Mouse (Mus musculus): ENCODE measurements around the gene D6Wsu163e. TPM values are rescaled to one million over a fixed set of nuclear protein-coding genes. Genes with fewer than 3 reads are reported as not detected.

The D6Wsu163e gene
- polyA plus RNA-seq, 1 experiment from 2014 or later = 15.2 TPM

DNA sequence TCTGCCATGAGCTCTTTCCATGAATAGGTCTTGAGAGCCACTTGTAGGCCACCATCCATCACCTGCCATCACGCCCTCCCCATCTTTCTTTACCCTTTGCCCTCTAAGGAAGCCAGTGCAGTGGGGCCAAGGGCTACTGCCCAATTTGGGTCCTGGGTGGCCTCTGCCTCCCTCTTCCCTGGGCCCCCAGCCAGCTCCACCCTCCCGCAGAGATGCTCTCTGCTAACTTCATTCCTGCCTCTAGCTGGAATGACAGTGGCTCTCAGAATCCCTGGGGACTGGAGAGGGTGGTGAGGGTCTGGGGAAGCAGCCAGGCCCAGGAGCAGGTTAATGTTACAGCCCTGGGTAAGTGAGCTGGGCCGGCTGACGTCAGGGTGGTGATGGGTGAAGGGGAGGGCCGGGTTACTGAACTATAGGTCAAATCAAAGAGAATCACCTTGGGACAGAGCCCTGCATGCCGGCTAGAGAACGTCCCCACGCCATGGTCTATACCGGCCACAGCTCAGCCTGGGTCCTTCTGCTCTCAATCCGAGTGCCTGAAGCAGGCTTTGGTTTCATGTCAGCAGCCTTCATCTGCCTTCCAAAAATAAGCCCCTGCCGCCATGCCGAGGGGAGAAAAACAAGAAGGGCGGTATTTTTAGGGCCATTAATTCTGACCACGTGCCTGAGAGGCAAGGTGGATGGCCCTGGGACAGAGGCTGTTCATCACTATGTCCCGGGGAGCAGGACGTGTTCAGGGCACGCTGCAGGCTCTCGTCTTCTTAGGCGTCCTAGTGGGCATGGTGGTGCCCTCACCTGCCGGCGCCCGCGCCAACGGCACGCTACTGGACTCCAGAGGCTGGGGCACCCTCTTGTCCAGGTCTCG, 75.4 kb downstream of the D6Wsu163e start, which contains the start of gene Fgf6:
Gene Fgf6, plus strand, starts transcription at position 681 of the 865 bp plus-strand sequence.
- ATAC-seq (ENCODE audit: low read depth) (no peak), DNase-seq (ENCODE audit: low spot score) (no peak)
- Histone ChIP-seq H3K4me2 (ENCODE audit: low read depth, low read length) (no peak within 1 kb of the TSS), H3K27ac (replicated peaks; ENCODE audit: low read depth, low read length) (no peak within 1 kb of the TSS), H3K4me1 (ENCODE audit: control insufficient read depth, insufficient read depth, low read length) (peaks cover 8% of the 10 kb centered on the region; the same call in 1 of the 2 replicates), H3K27me3 (replicated peaks; ENCODE audit: control insufficient read depth, insufficient read depth, low read length) (no peaks in the 10 kb centered on the region), H3K9me3 (ENCODE audit: control insufficient read depth, low read length) (no peaks in the 10 kb centered on the region), H3K36me3 (ENCODE audit: control insufficient read depth, insufficient read depth, low read length) (no peaks in the 10 kb centered on the region), H3K4me3 (ENCODE audit: low read depth, low read length) (no peak within 1 kb of the TSS), H3K9ac (ENCODE audit: low read depth, low read length) (no peak within 1 kb of the TSS)
- 80% methylated on average over 26 of the region's 26 CpGs for WGBS

DNA sequence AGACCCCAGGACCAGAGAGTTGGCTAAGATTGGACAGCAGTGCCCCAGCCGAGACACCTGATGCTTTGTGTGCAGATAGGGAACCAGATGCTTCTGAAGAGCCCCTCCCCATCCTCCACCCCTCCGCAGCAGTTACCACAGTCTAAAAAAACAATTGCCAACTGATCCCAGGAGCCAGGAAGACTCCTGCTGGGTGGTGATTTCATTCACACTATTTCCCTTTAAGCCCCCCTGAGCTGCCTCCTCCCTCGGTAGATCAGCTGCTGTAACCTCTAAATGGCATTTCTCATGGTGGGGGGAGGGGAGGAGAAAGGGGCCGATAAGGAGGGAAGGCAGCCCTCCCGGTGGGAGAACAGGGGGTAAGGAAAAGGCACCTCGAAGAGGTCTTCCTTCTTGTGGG, 79.5 kb downstream of the D6Wsu163e start:
- no peaks in the 10 kb centered on the region for H3K27me3 ChIP-seq (replicated peaks; ENCODE audit: control insufficient read depth, insufficient read depth, low read length)
- no peak overlapping the region for H3K27ac ChIP-seq (replicated peaks; ENCODE audit: low read depth, low read length)
- DNase-seq (ENCODE audit: low spot score) = peak; percentile 53
- H3K9me3 ChIP-seq (ENCODE audit: control insufficient read depth, low read length) = no peaks in the 10 kb centered on the region
- WGBS = 2% methylated on average over 6 of the region's 6 CpGs
- ATAC-seq (ENCODE audit: low read depth) = no peak
- H3K4me1 ChIP-seq (ENCODE audit: control insufficient read depth, insufficient read depth, low read length) = peaks cover 15% of the 10 kb centered on the region
- no peaks in the 10 kb centered on the region for H3K36me3 ChIP-seq (ENCODE audit: control insufficient read depth, insufficient read depth, low read length)
- no peak overlapping the region for H3K4me2 ChIP-seq (ENCODE audit: low read depth, low read length)
- no peak overlapping the region for H3K9ac ChIP-seq (ENCODE audit: low read depth, low read length)
- no peak overlapping the region for H3K4me3 ChIP-seq (ENCODE audit: low read depth, low read length)

DNA sequence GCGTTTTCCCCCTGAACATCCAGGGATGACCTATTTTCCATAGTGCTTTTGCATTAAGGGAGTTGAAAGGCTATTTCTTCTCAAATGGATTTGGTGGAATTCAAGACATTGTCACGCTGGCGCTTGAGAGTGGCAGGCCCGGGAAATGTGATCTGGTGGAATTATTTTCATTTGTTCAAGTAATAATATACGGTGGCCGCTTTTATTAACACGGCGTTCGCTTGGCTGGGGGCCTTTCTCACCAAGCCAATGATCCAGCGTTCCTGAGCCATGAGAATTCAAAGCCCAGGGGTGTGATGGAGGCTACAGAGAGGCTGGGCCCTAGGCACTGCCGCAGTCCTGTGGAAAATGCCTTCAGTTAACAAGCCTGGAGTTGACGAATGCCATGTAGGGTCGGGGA, 80.7 kb downstream of the D6Wsu163e start:
- Histone ChIP-seq H3K36me3 (ENCODE audit: control insufficient read depth, insufficient read depth, low read length) (no peaks in the 10 kb centered on the region), H3K9me3 (ENCODE audit: control insufficient read depth, low read length) (no peaks in the 10 kb centered on the region), H3K4me3 (ENCODE audit: low read depth, low read length) (no peak overlapping the region), H3K4me2 (ENCODE audit: low read depth, low read length) (peak overlapping the region; percentile 29), H3K27me3 (replicated peaks; ENCODE audit: control insufficient read depth, insufficient read depth, low read length) (no peaks in the 10 kb centered on the region), H3K4me1 (ENCODE audit: control insufficient read depth, insufficient read depth, low read length) (peaks cover 15% of the 10 kb centered on the region), H3K9ac (ENCODE audit: low read depth, low read length) (no peak overlapping the region), H3K27ac (replicated peaks; ENCODE audit: low read depth, low read length) (no peak overlapping the region)
- ATAC-seq (ENCODE audit: low read depth) (peak; percentile 79), DNase-seq (ENCODE audit: low spot score) (peak; percentile 72)
- WGBS = 11% methylated on average over 13 of the region's 13 CpGs

DNA sequence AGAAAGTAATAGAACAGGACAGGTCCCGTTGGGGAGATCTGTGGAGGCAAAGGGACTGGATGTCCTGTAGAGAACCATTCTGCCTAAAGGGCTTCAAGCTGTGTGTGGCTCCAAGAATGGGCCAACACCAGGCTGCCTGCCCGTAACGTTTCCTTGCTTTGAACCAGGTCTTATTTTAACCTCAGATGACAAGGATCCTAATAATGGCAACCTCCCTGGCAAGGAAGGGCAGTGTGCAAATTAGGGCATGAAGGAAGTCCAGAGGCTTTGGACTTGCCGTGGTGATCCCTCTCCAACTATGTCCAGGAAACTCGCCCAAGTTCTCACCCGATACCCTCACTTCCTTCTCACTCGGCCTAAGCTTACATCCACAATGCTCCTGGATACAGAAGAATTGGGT, 85.1 kb downstream of the D6Wsu163e start:
- Histone ChIP-seq H3K27ac (replicated peaks; ENCODE audit: low read depth, low read length) (no peak overlapping the region), H3K4me1 (ENCODE audit: control insufficient read depth, insufficient read depth, low read length) (peaks cover 7% of the 10 kb centered on the region), H3K4me3 (ENCODE audit: low read depth, low read length) (no peak overlapping the region), H3K9me3 (ENCODE audit: control insufficient read depth, low read length) (no peaks in the 10 kb centered on the region), H3K27me3 (replicated peaks; ENCODE audit: control insufficient read depth, insufficient read depth, low read length) (no peaks in the 10 kb centered on the region), H3K9ac (ENCODE audit: low read depth, low read length) (no peak overlapping the region), H3K36me3 (ENCODE audit: control insufficient read depth, insufficient read depth, low read length) (no peaks in the 10 kb centered on the region), H3K4me2 (ENCODE audit: low read depth, low read length) (no peak overlapping the region)
- no peak for ATAC-seq (ENCODE audit: low read depth)
- DNase-seq (ENCODE audit: low spot score) = no peak
- WGBS = 71% methylated on average over 7 of the region's 7 CpGs

Other genes with a start within 250 kb of the D6Wsu163e start
- gene Kcna6, start 199.3 kb upstream of the D6Wsu163e start, polyA plus RNA-seq (2014; fragmentation: Nextera tagmentation; extraction: Ambion mirVana) = 9.4 and 9.9 TPM in 2 replicates
- gene Ndufa9, start 90.8 kb upstream of the D6Wsu163e start, polyA plus RNA-seq (2014; fragmentation: Nextera tagmentation; extraction: Ambion mirVana) = 186 and 187 TPM in 2 replicates
- gene Akap3, start 86.9 kb upstream of the D6Wsu163e start, polyA plus RNA-seq (2014; fragmentation: Nextera tagmentation; extraction: Ambion mirVana) = 0.12 TPM in 1 of 2 replicates, not detected in the other
- 0.30 and 0.35 TPM in 2 replicates for gene Dyrk4, start 18.1 kb upstream of the D6Wsu163e start, polyA plus RNA-seq (2014; fragmentation: Nextera tagmentation; extraction: Ambion mirVana)
- 41.3 and 47.6 TPM in 2 replicates for gene Rad51ap1, start 375 bp upstream of the D6Wsu163e start, polyA plus RNA-seq (2014; fragmentation: Nextera tagmentation; extraction: Ambion mirVana)
- gene Fgf6, start 75.6 kb downstream of the D6Wsu163e start, polyA plus RNA-seq (2014; fragmentation: Nextera tagmentation; extraction: Ambion mirVana) = 3.5 and 4.8 TPM in 2 replicates
- gene Fgf23, start 132.9 kb downstream of the D6Wsu163e start, polyA plus RNA-seq (2014; fragmentation: Nextera tagmentation; extraction: Ambion mirVana) = not detected in 2 replicates
- gene Tigar, start 169.6 kb downstream of the D6Wsu163e start, polyA plus RNA-seq (2014; fragmentation: Nextera tagmentation; extraction: Ambion mirVana) = 1.8 and 3.3 TPM in 2 replicates
- 757 and 796 TPM in 2 replicates for gene Ccnd2, start 212.2 kb downstream of the D6Wsu163e start, polyA plus RNA-seq (2014; fragmentation: Nextera tagmentation; extraction: Ambion mirVana)